Mouse (Mus musculus): ENCODE data around the gene Pigl. TPM values are rescaled to one million over a fixed set of nuclear protein-coding genes. Genes with fewer than 3 reads are reported as not detected.
A peak's percentile ranks its signal among the peaks of the same experiment; 100 is the strongest.
"Not testable (repeated sequence)": the region's sequence is repeated elsewhere in the genome, so short reads cannot be mapped to it uniquely, and the experiment has no call there.

Gene Pigl
- total RNA-seq, 2 experiments from 2014 or later: 7.3 to 8.7 TPM

DNA sequence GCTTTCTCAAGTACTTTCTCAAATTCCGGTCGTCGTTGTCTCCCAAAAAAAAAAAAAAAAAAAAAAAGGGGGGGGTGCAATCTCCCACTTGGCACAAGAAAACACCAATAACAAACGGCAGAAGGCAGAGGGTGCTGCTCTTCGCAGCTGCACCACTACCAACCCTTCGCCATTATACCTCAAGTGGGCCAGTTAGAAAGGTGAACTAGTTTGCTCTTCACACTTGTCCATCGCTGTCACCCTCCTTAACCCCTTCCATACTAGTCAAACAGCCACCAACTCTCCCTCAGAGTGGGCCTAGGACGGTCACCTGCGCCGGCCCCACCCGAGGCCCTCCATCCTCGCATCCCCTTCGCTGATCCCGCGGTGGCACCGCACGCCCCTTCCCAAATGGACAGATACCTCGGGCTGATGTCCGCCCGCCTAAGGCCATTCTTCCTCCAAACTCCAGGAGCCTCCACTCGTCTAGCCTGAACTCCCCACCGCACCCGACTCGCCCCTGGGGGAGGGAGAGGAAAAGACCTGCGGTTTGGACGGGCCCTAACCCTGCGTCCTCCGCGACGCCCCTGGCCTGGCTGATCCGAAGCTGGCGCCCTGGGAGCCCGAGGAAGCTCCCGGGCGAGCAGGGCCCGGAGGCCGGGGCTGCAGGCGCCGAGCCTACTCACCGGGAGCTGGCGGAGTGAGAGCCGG lies 1.6 kb upstream of the Pigl start:
- DNase-seq (ENCODE audit: low spot score in 2 of 2): peak; percentile 11 to 17
- TF ChIP-seq CTCF (conservative IDR thresholded peaks at IDR 0.05): peak; percentile 57
- peak overlapping the region; percentile 90 for H3K27ac ChIP-seq
- H3K4me3 ChIP-seq: peak overlapping the region; percentile 97

DNA sequence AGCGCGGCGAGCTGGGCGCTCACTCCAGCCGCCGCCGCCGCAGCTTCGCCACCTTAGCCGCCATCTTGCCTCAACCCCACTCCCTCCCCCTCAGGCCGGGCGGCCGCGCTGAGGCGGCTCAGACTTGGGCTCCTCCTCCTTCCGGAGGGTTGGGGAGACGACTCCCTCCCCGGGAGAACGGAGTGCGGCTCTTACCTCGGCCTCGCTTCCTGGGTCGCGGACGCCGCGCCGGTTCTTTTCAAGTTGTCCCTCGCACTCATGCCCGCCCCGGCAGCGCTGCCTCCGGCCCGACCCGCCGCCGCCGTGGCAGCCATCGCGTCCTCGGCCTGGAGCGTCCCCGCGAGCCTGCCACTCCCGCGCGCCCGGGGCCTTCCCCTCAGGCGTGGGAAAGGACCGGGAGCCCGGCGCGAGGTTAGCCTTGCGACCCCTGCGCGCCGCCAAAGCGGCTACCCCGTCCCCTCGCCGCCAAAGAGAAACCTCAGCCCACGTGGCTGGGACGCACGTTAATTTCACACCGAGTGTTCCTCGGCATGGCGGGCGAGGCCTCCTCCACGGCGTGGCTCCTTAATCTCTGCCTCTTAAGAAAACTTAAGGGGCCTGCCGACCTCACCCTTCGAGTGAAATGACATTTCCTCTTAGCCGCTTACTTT lies 894 bp upstream of the Pigl start:
- peak overlapping the region; percentile 90 for H3K27ac ChIP-seq
- peak overlapping the region; percentile 97 for H3K4me3 ChIP-seq
- peak; percentile 88 to 90 for DNase-seq (ENCODE audit: low spot score in 2 of 2)
- TF ChIP-seq CTCF (conservative IDR thresholded peaks at IDR 0.05): 0 out of 2 replicates have a peak, but pooled peaks have one; percentile 13

DNA sequence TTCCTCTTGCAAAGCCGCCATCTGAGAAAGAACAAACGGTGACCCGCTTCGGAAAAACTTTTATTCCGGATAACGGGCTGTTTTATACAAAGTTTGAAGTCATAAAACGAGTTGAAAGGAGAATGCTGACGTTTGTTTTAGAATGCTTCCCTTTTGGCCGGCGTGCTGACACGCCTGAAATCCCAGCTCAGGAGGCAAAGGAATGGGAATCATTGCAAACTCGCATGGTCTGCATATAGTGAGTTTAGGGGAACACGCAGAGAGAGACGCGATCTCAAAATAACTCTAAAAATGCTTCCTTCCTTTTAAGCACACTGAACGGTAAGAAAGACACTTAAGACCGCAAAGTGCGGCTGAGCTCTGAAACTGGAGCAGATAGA lies 379 bp upstream of the Pigl start:
- DNase-seq (ENCODE audit: low spot score in 2 of 2): no peak
- no peak for TF ChIP-seq CTCF (conservative IDR thresholded peaks at IDR 0.05)
- Histone ChIP-seq H3K4me3 (peak overlapping the region; percentile 97), H3K27ac (peak overlapping the region; percentile 90)

DNA sequence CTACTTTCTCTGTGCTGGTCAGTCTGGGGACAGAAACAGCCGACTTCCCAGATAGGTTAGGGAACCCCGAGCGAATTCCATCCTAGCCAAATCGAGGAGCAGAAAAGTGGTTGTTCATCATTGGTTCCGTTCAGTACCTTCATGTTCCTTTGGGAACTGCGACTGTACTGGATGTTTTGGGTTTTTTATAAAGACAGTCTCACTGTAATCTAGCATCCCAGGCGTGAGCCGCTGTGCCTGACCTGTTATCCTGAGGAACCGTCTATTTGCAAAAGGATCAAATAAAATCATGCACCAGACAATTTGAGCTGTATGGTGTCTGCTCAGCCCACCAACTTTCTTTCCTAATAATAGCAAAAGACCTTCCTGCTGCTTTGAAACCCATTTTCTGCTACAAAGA lies 520 bp downstream of the Pigl start:
- Histone ChIP-seq H3K4me3 (peak overlapping the region; percentile 97), H3K27ac (peak overlapping the region; percentile 90)
- no peak for DNase-seq (ENCODE audit: low spot score in 2 of 2)
- no peak for TF ChIP-seq CTCF (conservative IDR thresholded peaks at IDR 0.05)

DNA sequence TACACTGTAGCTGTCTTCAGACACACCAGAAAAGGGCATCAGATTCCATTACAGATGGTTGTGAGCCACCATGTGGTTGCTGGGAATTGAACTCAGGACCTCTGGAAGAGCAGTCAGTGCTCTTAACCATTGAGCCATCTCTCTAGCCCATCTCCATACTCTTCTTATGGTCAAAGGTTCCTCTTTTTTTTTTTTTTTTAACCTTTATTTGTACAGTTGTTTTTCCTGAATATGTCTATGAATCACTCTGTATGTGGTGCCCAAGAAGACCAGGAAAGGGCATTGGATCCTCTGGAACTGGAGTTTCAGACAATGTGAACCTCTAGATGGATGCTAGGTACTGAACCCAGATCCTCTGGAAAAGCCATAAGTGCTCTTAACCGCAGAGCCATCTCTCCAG lies 4.3 kb downstream of the Pigl start:
- not testable (repeated sequence) for H3K4me3 ChIP-seq; DNase-seq (ENCODE audit: low spot score in 2 of 2); H3K27ac ChIP-seq

DNA sequence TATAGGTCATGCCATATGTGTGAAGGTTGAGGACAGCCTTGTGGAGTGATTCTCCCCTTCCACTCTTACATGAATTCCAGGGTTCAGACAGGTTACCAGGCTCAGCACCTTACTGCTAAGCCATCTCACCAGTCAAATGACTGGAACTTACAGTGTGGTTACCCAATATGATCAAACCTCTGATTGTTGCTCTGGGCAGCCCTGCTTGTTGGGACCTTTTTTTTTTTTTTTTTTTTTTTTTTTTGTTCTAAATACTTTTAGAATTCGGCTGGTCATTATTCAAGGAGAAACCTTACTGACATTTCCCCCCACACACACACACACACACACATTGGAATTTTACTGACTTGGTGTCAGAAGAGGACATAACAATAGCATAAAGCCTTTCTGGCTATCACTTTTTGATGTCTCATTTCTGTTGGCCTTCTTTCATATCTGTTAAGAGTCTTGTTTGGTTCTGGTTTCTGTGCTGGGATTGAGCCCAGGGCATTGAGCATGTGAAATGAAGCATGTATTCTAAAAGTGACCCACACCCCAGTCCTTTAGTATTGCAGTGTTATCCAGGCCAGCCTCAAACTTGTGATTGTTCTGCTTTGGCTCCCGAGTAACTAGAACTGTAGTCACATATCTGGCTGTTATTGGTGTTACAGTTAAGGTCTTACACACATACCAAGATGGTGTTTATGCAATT lies 5.1 kb downstream of the Pigl start:
- DNase-seq (ENCODE audit: low spot score in 2 of 2): no peak
- Histone ChIP-seq H3K27ac (peak overlapping the region; percentile 43; the same call in 1 of the 2 replicates), H3K4me3 (no peak overlapping the region)
- TF ChIP-seq CTCF (conservative IDR thresholded peaks at IDR 0.05): no peak

DNA sequence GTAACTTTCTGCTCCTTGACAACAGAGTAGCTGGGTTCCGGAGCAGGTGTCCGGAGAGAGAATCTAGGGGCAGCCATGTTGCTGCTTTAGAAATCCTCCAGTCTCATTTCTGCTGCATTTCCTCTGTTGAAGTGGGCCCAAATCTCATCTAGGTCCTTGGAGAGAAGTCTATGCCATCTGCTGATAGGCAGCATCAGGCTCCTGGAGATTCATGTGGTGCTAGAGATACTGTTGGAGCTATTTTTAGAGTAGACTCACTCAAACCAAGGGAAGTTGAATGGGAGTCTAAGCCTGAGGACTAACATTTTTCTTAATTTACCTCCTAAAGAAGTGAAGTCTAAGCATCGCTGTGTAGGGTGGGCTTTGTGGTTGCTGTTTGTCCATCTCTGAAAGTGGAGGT lies 6.4 kb downstream of the Pigl start:
- no peak for DNase-seq (ENCODE audit: low spot score in 2 of 2)

DNA sequence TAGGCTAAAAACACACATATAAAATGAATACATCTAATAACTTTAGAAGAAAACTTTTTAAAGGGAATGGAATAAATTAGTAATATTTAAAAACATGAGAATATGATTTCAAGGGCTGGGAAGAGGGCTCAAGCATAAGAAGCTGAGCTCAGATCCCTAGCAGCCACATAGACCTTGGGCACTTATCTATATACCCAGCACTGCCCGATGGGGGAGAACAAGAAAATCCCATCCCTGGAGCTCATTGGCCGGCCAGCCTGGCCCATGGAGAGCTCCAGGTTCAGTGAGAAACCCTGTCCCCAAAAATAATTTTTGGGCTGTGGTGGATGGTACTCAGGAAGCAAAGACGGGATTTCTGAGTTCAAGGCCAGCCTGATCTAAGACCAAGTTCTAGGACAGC lies 7.6 kb downstream of the Pigl start:
- no peak for DNase-seq (ENCODE audit: low spot score in 2 of 2)
- no peak for TF ChIP-seq CTCF (conservative IDR thresholded peaks at IDR 0.05)
- H3K27ac ChIP-seq: no peak overlapping the region
- H3K4me3 ChIP-seq: no peak overlapping the region

More for the DNA sequence above, 6.4 kb downstream of the Pigl start:
- H3K4me3 ChIP-seq: no peak overlapping the region
- H3K27ac ChIP-seq: no peak overlapping the region; the same call in 1 of the 2 replicates
- no peak for TF ChIP-seq CTCF (conservative IDR thresholded peaks at IDR 0.05)

DNA sequence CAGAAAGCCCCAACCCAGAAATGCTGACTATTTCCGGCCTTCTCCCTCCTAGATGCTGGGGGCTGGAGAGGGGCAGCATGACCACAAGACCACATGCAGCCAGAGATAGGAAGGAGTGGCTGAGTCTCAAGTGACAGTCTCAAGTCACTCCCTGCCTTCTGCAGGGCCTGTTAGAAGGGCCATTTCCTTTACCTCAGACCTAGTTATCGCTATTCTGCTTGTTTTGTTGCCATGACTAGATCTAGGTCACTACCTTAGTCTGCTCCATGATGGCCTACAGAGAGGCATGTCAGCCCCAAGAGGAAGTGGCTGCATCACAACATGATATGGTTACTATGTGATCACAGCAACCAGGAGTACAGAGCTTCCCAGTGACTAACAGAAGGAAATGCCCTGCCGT lies 8.3 kb downstream of the Pigl start:
- DNase-seq (ENCODE audit: low spot score in 2 of 2): no peak
- H3K27ac ChIP-seq: no peak overlapping the region
- TF ChIP-seq CTCF (conservative IDR thresholded peaks at IDR 0.05): no peak
- no peak overlapping the region for H3K4me3 ChIP-seq

DNA sequence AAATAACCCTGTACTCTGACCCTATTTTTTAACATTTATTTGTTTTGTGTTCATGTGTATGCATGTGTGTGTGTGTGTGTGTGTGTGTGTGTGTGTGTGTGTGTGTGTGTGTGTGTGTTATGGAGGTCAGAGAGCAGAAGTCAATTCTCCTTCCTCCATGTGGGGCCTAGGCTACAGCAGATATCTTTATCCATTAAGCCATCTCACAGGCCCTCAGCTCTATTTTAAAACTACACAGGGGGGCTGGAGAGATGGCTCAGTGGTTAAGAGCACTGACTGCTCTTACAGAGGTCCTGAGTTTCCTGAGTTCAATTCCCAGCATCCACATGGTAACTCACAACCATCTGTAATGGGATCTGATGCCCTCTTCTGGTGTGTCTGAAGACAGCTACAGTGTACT lies 9.0 kb downstream of the Pigl start:
- not testable (repeated sequence) for DNase-seq (ENCODE audit: low spot score in 2 of 2); H3K4me3 ChIP-seq; H3K27ac ChIP-seq
- 0 out of 2 replicates have a peak, but pooled peaks have one; percentile 5 for TF ChIP-seq CTCF (conservative IDR thresholded peaks at IDR 0.05)

DNA sequence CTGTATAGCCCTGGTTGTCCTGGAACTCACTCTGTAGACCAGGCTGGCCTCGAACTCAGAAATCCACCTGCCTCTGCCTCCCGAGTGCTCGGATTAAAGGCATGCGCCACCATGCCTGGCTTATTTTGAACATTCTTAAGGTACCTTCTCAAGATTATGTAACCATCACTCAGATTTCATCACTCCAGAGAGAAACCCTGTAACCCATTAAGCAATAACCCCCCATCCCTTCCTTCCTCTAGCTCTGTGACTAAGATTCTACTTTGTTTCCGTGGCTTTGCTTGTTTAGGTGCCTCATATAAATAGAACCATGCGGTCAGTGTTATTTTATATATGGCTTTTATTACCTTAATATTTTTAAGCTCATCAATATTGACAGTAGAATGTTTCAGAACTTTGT lies 12.2 kb downstream of the Pigl start:
- H3K27ac ChIP-seq: no peak overlapping the region
- no peak for DNase-seq (ENCODE audit: low spot score in 2 of 2)
- TF ChIP-seq CTCF (conservative IDR thresholded peaks at IDR 0.05): no peak
- H3K4me3 ChIP-seq: no peak overlapping the region

DNA sequence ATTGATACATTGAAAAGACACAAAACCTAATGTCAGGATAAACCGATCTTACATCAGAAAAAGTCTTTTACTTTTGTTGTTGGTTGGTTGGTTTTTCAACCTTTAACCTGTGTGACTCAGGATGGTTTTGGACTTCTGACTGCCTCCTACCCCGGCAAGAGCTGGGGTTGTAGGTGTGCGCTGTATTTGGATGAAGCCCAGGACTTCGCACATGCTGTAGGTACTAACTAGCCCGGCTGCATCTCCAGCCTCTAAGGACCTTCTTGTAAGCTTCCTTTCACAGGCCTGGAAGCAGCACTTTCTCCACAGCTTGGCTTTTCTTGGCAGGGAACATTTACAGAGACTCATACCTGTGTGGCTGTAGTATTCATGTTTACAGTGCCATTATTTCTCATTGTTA lies 15.3 kb downstream of the Pigl start:
- Histone ChIP-seq H3K4me3 (no peak overlapping the region), H3K27ac (no peak overlapping the region)
- DNase-seq (ENCODE audit: low spot score in 2 of 2): no peak
- TF ChIP-seq CTCF (conservative IDR thresholded peaks at IDR 0.05): no peak

DNA sequence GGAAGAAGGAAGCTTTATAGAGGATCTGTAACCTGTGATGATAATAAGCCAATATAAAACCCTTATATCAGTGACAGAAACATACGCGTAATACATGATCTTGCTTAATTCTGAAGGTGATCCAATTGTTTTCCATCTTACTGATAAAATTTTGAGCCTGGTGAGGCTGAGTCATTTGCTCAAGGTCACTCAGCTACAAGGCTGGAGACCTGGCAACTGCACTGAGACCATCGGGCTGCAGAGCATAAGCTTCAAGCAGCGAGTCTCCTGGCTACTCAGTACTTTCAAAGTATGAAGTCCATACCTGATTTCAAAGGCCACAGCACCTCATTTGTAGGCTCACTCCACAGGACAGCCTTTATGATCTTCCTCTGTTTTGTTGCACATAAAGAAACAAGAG lies 17.9 kb downstream of the Pigl start:
- Histone ChIP-seq H3K27ac (no peak overlapping the region), H3K4me3 (no peak overlapping the region)
- no peak for TF ChIP-seq CTCF (conservative IDR thresholded peaks at IDR 0.05)
- DNase-seq (ENCODE audit: low spot score in 2 of 2): no peak
